Mouse (Mus musculus) lung, adult 18-20 months (tissue): ENCODE results near the gene Tns4.

Experiments
- DNase-seq, 2 experiments: peaks; one replicate each; pipeline ENCODE4 v3.0.0; 2022; ENCODE audit warnings: mixed read lengths in 2 of 2

Tns4 gene

GRCm38 (mm10) chr11:99089077-99089601 lies at the start of gene Tns4:
Tns4 (minus strand) TSS chr11:99089306.
- DNase-seq, result peak; percentile 33 to 43

DNA sequence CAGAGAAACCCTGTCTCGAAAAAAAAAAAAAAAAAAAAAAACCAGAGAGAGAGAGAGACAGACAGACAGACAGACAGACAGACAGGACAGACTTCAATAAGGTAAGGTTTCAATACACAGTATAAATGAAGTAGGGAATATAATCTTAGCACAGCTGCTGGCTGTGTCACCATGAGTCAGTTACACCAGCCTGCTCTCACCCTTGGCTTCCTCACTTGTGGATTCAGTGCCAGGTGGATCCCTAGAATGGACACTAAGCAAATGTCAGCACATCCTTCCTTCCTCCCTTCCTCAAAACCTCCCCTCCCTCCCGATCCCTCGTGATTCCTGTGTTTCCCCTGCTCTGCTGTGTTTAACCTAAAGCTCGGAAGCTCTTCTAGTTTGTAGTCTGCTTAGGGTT lies 48.3 kb upstream of the Tns4 start:
- no peak for DNase-seq

- no peak for DNase-seq
These were observed 47.9 kb upstream of the Tns4 start for GRCm38 (mm10) chr11:99136961-99137360.

DNA sequence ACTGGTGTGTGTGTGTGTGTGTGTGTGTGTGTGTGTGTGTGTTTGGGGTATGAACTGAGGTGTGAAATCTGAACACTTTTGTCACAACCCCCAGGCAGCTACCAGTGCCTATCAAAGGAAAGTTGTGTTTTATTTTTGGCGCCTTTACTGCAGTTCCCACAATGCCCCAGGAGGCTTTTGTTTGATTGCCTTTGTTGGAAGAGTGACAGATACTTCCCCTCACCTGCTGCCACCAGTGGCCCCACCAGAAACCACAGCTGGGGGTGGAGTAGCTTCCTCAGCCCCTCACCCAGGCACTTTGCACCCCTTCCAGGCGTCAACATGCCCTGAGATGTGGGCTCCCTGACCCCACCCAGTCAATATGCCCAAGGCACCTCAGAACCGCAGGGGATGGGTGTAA lies 47.3 kb upstream of the Tns4 start:
- DNase-seq, result no peak

DNA sequence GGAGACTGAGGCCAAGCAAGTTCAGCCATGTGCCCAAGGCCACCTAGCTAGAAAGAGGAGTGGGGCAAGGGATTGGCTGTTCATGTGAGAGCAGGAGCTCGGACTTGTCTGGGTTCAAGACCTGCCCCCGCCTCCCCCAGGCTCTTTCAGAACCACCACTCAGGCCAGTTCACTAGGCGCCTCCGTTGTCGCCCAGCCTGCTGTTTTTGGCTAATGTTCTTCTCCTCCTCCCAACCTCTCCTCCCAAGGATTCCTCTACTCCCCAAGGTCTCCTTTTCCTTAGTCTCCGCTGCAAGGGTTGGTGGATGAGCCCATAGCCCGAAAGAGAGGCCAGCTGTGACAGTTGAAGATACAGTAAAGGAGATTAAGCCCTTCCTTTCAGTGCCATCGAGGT lies 45.9 kb upstream of the Tns4 start:
- DNase-seq, result no peak

DNA sequence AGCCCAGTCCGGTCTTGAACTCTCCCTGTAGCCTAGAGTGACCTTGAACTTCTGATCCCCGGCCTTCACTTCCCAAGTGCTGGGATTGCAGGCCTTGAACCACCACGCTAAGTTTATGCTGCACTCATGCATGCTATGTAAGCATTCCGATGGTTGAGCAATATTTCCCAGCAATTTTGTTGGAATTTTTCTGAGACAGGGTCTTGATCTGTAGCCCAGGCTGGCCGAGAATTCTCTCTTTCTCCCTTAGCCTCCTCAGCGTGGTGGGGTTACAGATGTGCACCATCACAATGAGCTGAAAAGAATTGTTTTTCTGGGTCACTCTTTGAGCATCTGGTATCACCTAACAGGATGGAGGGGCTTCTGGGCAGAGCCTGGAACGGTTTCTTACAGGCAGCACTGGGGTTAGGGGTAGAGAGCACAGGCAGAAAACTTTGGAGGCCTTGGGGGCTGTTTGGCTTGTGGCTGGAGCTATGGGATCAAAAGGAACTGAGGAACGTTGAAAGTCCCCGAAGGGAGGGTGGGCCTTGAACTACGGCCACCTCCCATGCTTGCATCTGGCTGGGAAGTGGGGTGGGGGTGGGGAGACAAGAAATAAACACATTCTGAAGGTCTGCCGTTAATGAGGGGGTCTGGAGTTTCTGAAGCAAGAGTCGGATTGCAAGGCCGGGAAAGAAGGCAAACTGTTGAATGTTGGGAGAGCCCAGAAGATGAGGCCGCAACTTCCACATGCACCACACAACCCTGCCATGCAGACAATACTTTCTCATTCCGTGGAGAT lies 45.4 kb upstream of the Tns4 start:
- DNase-seq, result peak in 1 of 2 experiments; percentile 8

GRCm38 (mm10) chr11:99133285-99133897 lies 44.3 kb upstream of the Tns4 start:
- no peak for DNase-seq

DNA sequence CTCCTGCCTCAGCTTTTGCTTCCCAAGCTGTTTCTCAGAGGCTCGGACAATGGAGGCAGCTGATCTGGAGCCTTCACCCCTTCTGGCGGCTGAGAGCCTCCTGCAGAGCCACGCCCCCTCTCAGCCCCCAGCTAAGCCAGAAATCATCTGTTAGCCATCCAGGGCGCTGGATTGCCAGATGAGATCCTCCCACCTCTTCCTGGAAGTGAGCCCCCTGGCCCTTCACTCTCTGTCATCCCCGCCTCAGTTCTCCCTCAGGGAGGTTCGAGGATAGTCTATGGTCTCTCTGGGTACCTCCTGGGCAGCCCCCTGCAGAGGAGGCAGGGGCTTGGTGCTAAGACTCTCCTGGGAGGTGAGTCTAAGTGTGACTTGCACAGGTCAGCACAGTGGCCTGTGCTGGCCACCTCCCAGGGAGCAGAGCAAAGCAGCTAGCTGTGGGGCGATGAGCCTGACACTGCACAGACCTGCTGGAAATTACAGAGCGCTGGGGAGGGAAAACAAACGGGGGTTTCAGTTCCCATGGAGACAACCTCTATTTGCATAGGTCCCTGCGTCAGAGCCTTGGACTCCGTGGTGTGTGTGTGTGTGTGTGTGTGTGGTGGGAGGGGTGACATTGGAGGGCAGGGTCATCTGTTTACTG lies 43.1 kb upstream of the Tns4 start:
- no peak for DNase-seq

DNA sequence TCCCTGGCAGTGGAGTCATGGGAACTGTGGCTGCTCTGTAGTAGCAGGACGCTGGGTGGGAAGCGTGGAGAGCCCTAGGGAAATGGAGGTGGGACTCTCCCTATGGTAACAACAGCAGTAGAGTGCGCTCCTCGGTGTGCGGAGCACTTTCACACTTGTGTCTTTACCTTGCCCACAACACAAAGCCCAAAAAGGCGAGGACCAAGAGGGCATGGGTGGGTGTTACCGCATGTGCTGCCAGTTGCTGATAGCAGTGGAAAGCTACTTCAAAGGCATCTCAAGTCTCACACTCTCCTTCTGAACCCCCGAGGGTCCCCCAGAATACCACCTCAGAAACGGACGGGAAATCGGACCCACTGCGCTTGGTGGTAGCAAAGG lies 42.3 kb upstream of the Tns4 start:
- no peak for DNase-seq

DNA sequence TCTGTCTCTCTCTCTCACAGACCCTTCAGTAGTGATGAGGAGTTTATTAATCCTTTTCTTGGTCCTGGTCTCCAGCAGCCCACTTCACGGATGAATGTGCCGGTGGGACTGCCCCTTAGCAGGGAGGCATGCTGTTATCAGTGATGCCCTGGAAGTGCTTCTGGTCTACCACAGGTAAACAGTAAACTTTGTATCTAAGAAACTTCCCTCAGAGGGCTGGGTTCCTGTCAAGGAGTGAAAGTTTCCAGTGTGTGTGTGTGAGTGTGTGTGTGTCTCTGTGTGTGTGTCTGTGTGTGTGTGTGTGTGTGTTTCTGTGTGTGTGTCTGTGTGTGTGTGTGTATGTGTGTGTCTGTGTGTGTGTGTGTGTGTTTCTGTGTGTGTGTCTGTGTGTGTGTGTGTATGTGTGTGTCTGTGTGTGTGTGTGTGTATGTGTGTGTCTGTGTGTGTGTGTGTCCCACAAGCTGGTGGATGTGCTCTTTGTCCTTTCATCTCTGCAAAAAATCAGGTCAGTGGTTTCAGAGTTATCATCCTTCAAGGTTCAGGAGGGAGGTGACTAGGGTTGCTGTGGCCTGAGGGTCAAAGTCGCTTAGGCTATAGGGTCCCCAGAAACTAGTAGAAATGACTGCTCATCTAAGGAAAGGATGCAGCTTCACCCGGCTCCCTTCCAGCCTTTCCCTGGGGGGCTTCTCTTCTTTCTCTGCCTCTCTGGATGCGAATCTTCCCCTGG lies 41.8 kb upstream of the Tns4 start:
- DNase-seq, result no peak

GRCm38 (mm10) chr11:99129287-99129686 lies 40.2 kb upstream of the Tns4 start:
- no peak for DNase-seq

DNA sequence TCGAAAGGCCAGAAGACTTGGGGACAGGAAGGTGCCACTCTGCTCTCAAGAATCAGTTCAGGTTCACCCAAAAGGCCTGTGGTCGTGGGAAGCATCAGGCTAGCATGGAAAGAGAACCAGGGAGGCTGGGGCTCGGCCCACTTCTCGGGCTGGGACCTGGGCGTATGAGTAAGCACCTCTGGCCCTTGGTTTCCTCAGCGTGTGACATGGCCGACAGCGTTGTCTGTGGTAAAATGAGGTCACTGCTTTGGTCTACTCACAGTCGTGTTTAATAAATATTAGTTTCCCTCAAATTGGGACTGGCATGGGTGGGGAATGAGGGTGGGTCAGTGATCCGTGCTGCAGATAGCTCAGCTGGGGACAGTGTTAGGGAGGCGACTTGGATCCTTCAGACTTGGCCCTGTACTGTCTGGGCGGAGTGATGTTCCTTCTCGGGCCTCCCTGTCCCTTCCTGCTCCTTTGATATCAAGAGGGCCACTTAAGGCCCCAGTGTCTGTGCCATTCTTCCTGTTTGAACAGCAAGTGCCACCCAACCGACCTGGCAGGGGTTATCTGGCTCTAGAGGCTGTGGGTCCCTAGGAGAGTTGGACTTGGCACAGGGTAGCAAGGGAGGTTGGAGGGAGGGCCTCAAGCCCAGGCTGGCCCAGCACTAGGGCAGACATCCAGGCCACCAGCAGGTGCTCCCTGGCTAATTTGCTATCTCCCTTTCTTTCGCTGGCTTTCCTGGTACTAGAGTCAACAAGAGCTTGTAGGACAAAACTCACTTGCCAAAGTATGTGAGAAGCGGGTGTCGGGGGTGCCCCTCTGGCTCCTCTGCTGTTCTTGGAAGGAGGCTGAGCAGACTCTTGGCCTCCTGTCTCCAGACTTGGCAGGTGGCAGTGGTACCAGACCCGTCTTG lies 38.9 kb upstream of the Tns4 start:
- peak; percentile 76 to 86 for DNase-seq

DNA sequence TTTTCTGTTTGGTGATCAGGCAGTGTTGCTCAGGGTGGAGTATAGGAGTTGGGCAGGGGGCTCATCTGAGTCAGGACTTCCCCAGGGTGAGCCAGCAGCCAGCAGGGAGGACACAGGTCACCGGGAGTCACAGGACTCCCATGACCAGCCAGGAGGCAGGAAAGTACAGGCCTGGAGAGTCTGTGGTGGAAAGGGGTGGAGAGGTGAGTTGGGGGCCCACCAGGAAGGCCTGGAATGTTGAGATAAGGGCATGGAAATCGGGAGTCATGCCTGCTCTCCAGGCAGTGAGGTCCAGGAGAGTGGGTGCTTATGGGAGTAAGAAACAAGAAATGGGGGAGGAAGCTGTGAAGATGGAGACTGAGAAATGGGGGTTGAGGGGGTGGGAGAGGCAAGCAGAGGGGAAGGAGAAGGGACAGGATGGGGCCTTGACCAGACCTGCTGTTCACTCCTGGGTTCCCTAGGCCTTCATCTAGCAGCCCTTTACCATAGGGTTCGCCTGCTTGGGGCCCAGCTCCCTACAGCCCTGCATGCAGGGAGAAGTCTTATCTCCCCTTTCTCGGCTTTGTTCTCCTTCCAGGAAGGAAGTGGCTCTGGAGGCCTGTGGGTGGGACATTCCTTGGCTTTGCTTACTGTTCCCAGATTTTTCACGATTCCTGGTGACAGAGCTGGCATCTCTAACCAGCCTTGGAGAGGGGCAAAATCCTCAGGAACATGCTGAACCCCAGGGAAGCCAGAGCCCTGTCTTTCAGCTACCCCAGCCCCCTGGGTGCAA lies 37.6 kb upstream of the Tns4 start:
- DNase-seq, result peak; percentile 56 to 73

DNA sequence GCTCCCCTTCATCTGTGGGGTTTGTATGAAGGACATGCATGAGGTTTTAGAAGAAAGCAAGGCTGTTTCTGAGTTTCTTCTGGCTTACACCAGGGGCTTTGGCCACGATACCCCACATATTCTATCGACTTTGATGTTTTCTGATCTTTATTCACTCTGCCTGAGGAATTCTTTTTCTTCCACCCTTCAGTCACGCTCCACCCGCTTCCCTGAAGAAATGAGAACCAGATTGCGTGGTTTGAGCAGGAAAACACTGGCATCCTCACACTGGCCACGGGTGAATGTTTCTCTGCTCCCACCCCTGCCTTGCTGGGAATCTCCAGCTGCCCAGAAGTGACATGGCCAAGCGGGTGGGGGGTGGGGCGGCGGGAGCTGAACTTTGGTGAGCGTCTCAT lies 35.5 kb upstream of the Tns4 start:
- DNase-seq, result no peak

- DNase-seq, result peak in 1 of 2 experiments; percentile 69
These were observed 35.0 kb upstream of the Tns4 start for GRCm38 (mm10) chr11:99123977-99124634.

DNA sequence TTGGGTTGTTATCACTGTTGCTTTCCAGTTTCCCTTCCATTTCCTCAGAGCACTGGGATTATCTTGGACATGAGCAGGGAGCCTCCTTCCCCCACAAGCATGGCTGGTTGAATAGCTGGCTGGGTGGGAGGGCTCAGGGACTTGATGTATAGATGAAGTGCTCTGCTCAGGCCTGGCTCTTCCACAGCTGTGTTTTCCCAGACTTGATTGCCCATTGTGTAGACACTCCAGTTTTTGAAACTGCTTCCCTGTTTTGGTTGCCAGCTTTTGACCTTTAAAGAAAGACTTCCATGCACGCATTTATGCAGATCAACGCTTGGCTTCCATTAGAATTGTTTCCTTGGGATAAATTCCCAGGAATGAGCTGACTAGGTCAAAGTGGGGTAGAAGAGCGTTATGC lies 33.6 kb upstream of the Tns4 start:
- DNase-seq, result no peak

GRCm38 (mm10) chr11:99121218-99121631 lies 32.1 kb upstream of the Tns4 start:
- DNase-seq, result no peak

DNA sequence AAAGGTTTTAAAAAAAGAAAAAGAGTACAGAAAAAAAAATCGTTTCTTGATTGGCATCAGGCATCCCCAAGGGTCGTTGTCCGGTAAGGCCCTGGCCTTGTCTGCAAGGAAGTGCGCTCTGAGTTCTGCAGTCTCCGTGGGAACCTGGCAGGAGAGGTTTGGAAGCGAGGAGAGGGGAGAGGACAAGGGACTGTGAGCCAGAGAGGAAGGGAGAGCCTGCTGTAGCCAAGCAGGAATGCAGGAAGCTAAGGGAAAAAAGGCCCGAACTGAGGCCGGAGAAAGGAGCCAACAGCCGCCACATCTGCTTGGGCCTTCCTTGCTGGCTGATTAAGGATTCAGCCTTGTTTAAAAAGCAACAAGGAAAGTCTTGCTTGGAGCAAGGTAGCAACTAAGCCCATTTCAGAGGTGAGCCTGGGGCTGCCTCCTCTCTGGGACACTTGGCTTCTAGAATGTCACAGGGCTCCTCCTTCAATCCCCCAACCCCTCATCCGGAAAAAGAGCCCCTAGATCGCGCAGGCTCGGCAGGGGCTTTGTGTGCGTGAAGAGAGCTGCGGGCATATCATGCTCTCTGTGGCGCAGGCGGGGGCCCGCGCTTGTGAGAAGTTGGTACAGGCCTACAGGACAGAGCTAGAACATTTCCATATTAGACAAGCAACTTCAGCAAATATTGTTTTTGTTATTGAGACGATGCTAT lies 31.6 kb upstream of the Tns4 start:
- no peak for DNase-seq

- no peak for DNase-seq
These were observed 29.9 kb upstream of the Tns4 start for GRCm38 (mm10) chr11:99118963-99119362.

GRCm38 (mm10) chr11:99118420-99118819 lies 29.3 kb upstream of the Tns4 start:
- DNase-seq, result no peak
